Mouse (Mus musculus) limb, embryonic 11.5 days (tissue): ENCODE measurements around the gene Smyd3. TPM values are rescaled to one million over a fixed set of nuclear protein-coding genes. Genes with fewer than 3 reads are reported as not detected.
A peak's percentile ranks its signal among the peaks of the same experiment; 100 is the strongest.

Source experiments
- ATAC-seq: fragments of 200-750 bp; cut with Nextera tagmentation; 2 replicates; pipeline ENCODE4 v1.8.0; 2017; ENCODE audit warnings: low read depth; ENCODE audit not compliant: insufficient number of reproducible peaks, low FRiP score, low TSS enrichment
- DNase-seq: peaks from one replicate; pipeline ENCODE4 v3.0.0-alpha.2; 2015; ENCODE audit warnings: low spot score
- H3K27ac ChIP-seq: fragments of 300-500 bp; sonication (generic); replicated peaks from 2 replicates; pipeline ENCODE4 v1.5.1; 2014; ENCODE audit warnings: low read depth, mild to moderate bottlenecking, low read length
- H3K27me3 ChIP-seq: fragments of 300-500 bp; sonication (generic); 2 replicates; pipeline ENCODE4 v1.6.1; 2014; ENCODE audit warnings: mild to moderate bottlenecking, low read length, mixed read lengths; ENCODE audit not compliant: control insufficient read depth, insufficient read depth
- H3K36me3 ChIP-seq: fragments of 300-500 bp; sonication (generic); 2 replicates; pipeline ENCODE4 v1.6.1; 2014; ENCODE audit warnings: mild to moderate bottlenecking, low read length, moderate library complexity, mixed read lengths; ENCODE audit not compliant: control insufficient read depth, insufficient read depth
- H3K4me1 ChIP-seq: fragments of 300-500 bp; sonication (generic); 2 replicates; pipeline ENCODE4 v1.6.1; 2014; ENCODE audit warnings: low read length, mixed read lengths; ENCODE audit not compliant: control insufficient read depth, insufficient read depth
- H3K4me2 ChIP-seq: fragments of 300-500 bp; sonication (generic); 2 replicates; pipeline ENCODE4 v1.6.1; 2014; ENCODE audit warnings: low read depth, mild to moderate bottlenecking, moderate library complexity; ENCODE audit not compliant: severe bottlenecking
- H3K4me3 ChIP-seq: fragments of 300-500 bp; sonication (generic); 2 replicates; pipeline ENCODE4 v1.5.1; 2014; ENCODE audit warnings: low read depth, low read length
- H3K9ac ChIP-seq: fragments of 300-500 bp; sonication (generic); 2 replicates; pipeline ENCODE4 v1.6.1; 2014; ENCODE audit warnings: mild to moderate bottlenecking, low read length
- H3K9me3 ChIP-seq: fragments of 300-500 bp; sonication (generic); 2 replicates; pipeline ENCODE4 v1.6.1; 2016; ENCODE audit warnings: low read length; ENCODE audit not compliant: control insufficient read depth
- WGBS: fragments of 180-500 bp; shearing (Covaris S2); extraction: QIAGEN DNeasy Blood & Tissue Kit; methylation state at CpG from one replicate; pipeline ENCODE4 v1.1.7; 2014; 5-methylcytosine and 5-hydroxymethylcytosine counted together
- polyA plus RNA-seq: library from polyadenylated mRNA; unstranded; fragments of >200 nt; fragmentation: Nextera tagmentation; extraction: Ambion mirVana; gene quantifications from 2 replicates; pipeline ENCODE4 v1.2.1, GENCODE M21; 2014

Smyd3 gene
- polyA plus RNA-seq, 1 experiment from 2014 or later, result 25.6 TPM

GRCm38 (mm10) chr1:179120217-179120966 is 397.4 kb downstream of the Smyd3 start:
- H3K4me2 ChIP-seq, result no peak overlapping the region
- WGBS, result 54% methylated on average over 9 of the region's 9 CpGs
- H3K4me3 ChIP-seq, result no peak overlapping the region
- H3K27ac ChIP-seq, result no peak overlapping the region
- ATAC-seq (no peak), DNase-seq (no peak)
- 0 out of 2 replicates have a peak, but pooled peaks cover 2% of the 10 kb centered on the region for H3K4me1 ChIP-seq
- no peaks in the 10 kb centered on the region for H3K9me3 ChIP-seq
- no peaks in the 10 kb centered on the region for H3K27me3 ChIP-seq
- H3K36me3 ChIP-seq, result no peaks in the 10 kb centered on the region
- H3K9ac ChIP-seq, result no peak overlapping the region

DNA sequence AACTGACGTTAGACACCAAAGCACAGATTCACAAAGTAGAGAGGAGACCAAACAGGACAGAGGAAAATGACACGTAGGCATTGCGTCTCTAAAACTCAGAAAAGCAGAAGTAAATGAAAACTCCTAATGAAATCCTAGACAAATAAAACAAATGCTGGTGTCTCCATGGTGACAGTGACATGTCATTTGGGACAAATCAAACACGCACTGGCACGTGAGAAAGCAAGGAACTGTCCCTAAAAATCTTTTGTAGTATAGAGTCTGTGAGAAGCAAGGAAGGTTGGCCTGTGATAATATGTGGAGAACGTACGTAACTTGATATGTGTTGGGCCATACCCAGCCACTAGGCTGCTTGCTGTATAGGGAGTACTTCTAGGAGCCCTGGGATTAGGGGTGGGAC is 399.2 kb downstream of the Smyd3 start:
- Histone ChIP-seq H3K4me2 (no peak overlapping the region), H3K27me3 (no peaks in the 10 kb centered on the region), H3K36me3 (no peaks in the 10 kb centered on the region), H3K4me1 (0 out of 2 replicates have a peak, but pooled peaks cover 2% of the 10 kb centered on the region), H3K9me3 (no peaks in the 10 kb centered on the region), H3K27ac (no peak overlapping the region), H3K4me3 (no peak overlapping the region), H3K9ac (no peak overlapping the region)
- DNase-seq (no peak), ATAC-seq (no peak)
- WGBS, result 86% methylated on average over 7 of the region's 7 CpGs

DNA sequence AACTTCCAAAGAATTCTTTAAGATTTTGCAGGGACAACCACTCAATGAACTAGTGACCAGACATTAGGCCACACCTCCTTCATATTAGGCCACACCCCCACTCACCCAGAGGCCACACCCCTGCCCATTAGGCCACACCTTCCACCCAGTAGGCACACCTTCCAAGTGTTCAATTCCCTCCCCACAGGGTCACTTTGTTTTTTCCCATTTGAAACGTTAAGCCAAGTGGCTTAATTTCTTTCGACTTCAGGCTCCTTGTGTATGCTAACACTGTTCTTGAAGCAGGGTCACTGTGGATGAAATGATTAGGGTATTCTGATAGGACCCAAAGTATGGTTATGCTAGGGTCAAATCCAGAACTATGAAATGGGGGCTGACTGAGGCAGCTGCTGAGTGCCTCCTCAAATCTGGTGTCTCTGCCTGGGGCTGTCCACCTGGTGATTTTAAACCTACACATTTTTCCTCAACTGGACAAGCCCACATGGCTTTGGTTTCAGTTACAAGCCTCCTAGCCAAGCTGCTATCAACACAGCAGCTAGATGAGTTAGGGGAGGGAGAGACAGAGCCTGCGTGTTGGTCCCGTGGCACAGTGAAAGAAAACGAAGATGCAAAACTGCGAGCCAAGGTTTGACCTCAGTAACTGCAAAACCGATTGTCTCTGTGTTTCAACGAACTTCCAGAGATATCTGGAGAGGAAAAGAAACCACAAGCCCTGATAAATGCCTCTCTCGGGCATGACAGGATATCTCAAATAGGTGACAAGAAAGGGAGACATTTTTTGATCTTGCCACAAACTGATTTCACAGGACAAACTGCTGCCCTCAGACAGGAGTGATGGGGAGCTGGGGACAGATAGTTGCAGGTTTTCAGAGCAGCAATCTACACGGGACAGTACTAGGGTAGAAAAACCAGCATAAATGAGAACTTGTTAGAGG is 400.8 kb downstream of the Smyd3 start:
- ATAC-seq, result no peak

DNA sequence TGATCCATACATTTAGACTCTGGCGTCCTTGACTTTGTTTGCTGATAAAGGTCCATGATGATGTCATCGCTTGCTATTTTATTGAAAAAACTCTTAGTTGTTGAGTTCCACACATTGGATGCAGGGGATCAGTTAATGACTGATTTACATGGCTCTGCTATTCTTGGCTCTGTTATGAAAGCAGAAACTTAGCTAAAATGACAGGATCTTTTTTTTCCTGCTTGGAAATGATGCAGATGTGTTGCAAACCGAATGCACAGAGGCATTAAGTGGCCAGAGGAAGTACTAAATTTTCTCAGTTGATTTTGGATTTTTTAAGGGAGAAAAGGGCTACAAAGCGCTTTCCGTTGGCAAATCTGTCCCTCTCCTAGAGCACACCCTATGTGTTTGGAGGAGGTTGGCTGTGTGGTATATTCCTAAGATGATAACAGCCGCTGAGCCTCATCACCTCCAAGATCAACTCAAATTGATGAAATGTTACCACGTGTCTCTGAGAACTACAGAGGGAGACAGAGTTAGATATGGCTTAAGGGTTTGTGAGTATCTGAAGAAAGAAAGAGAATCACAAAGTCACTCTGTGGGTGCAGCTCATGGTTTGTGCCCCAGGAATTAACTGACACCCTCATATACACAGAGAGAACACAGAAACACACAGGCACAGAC is 402.9 kb downstream of the Smyd3 start:
- H3K9ac ChIP-seq, result no peak overlapping the region
- no peak overlapping the region for H3K27ac ChIP-seq
- no peaks in the 10 kb centered on the region for H3K4me1 ChIP-seq
- no peak overlapping the region for H3K4me3 ChIP-seq
- H3K9me3 ChIP-seq, result no peaks in the 10 kb centered on the region
- WGBS, result 87% methylated on average over 7 of the region's 7 CpGs
- H3K4me2 ChIP-seq, result no peak overlapping the region
- H3K36me3 ChIP-seq, result no peaks in the 10 kb centered on the region
- no peak for ATAC-seq
- H3K27me3 ChIP-seq, result no peaks in the 10 kb centered on the region
- no peak for DNase-seq

More for the DNA sequence above, 400.8 kb downstream of the Smyd3 start:
- 81% methylated on average over 10 of the region's 10 CpGs for WGBS
- no peak overlapping the region for H3K4me3 ChIP-seq
- H3K9ac ChIP-seq, result no peak overlapping the region
- H3K27ac ChIP-seq, result no peak overlapping the region
- H3K27me3 ChIP-seq, result no peaks in the 10 kb centered on the region
- no peaks in the 10 kb centered on the region for H3K9me3 ChIP-seq
- no peak overlapping the region for H3K4me2 ChIP-seq
- H3K36me3 ChIP-seq, result no peaks in the 10 kb centered on the region
- 0 out of 2 replicates have a peak, but pooled peaks cover 2% of the 10 kb centered on the region for H3K4me1 ChIP-seq
- no peak for DNase-seq

DNA sequence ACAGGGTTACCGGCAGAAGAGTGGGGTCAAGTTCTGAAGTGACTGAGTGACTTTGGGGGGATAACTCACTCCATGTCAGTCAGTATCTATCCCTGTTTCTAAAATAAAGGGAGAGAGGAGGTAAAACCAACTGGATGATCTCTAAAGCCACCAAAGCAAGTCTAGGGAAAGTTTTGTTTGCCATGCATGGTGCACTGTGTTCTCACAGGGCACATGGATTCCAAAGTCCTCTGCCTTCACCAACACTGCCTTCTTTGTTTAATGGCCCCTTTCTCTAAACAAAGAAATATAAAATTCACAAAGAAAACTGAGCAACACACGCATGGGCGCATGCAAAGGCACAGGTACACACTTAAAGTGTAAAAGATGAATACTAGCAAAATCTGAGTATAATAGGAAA is 403.5 kb downstream of the Smyd3 start:
- no peak overlapping the region for H3K27ac ChIP-seq
- no peak overlapping the region for H3K4me3 ChIP-seq
- H3K9ac ChIP-seq, result no peak overlapping the region
- H3K36me3 ChIP-seq, result no peaks in the 10 kb centered on the region
- no peak for ATAC-seq
- no peaks in the 10 kb centered on the region for H3K9me3 ChIP-seq
- no peak for DNase-seq
- WGBS, result 98% methylated on average over 3 of the region's 3 CpGs
- no peaks in the 10 kb centered on the region for H3K27me3 ChIP-seq
- no peaks in the 10 kb centered on the region for H3K4me1 ChIP-seq
- H3K4me2 ChIP-seq, result no peak overlapping the region

- no peaks in the 10 kb centered on the region for H3K27me3 ChIP-seq
Observed at GRCm38 (mm10) chr1:179108759-179109158, 409.1 kb downstream of the Smyd3 start.

DNA sequence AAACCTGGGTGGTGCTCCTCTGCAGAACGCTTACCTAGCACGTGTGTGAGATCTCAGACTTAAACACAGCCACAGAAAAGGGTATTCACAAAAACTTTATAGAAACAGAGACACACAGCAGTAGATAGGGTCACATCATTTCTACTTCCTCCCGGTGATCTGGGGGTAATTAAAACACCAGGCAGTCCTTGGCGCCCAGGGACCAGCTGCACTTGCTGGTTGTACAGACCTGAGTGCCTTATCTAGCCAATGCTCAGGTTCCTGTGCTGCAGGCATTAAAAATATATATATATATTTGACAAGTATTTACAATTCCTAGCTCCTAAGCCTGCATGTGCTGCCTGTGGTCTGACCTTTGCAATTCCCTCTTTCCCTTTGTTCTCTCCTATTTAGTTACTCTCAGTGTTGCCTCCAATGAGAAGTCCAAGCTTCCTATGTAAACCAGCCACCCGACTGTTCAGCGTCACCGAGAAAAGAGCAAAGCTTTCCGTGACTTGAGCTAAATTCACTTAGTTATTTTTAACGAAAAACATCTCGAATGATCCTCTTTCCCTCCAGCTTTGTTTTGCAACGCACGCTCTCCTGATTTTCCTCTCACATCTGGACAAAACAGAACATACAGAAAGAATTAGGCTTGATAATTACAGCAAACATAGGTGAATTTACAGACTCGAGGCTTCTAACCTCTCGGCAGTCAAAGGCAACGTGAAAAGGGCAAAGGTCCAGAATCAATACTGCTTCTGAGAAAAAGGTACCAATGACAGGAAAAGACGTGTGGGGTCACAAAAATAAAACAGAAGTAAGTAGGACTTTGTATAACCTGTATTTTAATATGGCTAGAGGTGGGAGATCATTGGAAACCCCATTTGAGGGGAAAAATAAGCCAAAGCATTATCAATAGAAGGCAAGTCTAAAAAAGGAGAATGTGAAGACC is 409.8 kb downstream of the Smyd3 start:
- peak; percentile 53 for DNase-seq
- Histone ChIP-seq H3K4me1 (peaks cover 19% of the 10 kb centered on the region), H3K4me2 (0 out of 2 replicates have a peak overlapping the region, but pooled peaks have one; percentile 4), H3K36me3 (no peaks in the 10 kb centered on the region), H3K9me3 (no peaks in the 10 kb centered on the region), H3K27ac (0 out of 2 replicates have a peak overlapping the region, but pooled peaks have one; percentile 36), H3K9ac (no peak overlapping the region), H3K27me3 (no peaks in the 10 kb centered on the region), H3K4me3 (no peak overlapping the region)
- ATAC-seq, result peak; percentile 29; the same call in 1 of the 2 replicates
- 16% methylated on average over 16 of the region's 16 CpGs for WGBS

More at GRCm38 (mm10) chr1:179108759-179109158, 409.1 kb downstream of the Smyd3 start:
- no peaks in the 10 kb centered on the region for H3K36me3 ChIP-seq
- WGBS, result 27% methylated on average over 7 of the region's 7 CpGs
- no peak overlapping the region for H3K4me3 ChIP-seq
- peaks cover 17% of the 10 kb centered on the region for H3K4me1 ChIP-seq
- DNase-seq (no peak), ATAC-seq (no peak)
- no peak overlapping the region for H3K9ac ChIP-seq
- H3K9me3 ChIP-seq, result no peaks in the 10 kb centered on the region
- H3K27ac ChIP-seq, result no peak overlapping the region
- H3K4me2 ChIP-seq, result no peak overlapping the region
